Mouse (Mus musculus) liver, embryonic 15.5 days (tissue): ENCODE data around the gene Mindy4. TPM values are rescaled to one million over a fixed set of nuclear protein-coding genes. Genes with fewer than 3 reads are reported as not detected.

ENCODE experiments used
- ATAC-seq: fragments of 200-750 bp; cut with Nextera tagmentation; 2 replicates; pipeline ENCODE4 v1.8.0; 2017; ENCODE audit warnings: moderate number of reproducible peaks, mild to moderate bottlenecking, moderate library complexity; ENCODE audit not compliant: insufficient read depth
- H3K27ac ChIP-seq: fragments of 300-500 bp; sonication (generic); replicated peaks from 2 replicates; pipeline ENCODE4 v1.5.1; 2015; ENCODE audit warnings: mild to moderate bottlenecking, inconsistent platforms
- H3K27me3 ChIP-seq: fragments of 300-500 bp; sonication (generic); 2 replicates; pipeline ENCODE4 v1.6.1; 2015; ENCODE audit warnings: mild to moderate bottlenecking, inconsistent platforms
- H3K36me3 ChIP-seq: fragments of 300-500 bp; sonication (generic); replicated peaks from 2 replicates; pipeline ENCODE4 v1.6.1; 2015; ENCODE audit warnings: moderate library complexity, mild to moderate bottlenecking, inconsistent platforms
- H3K4me1 ChIP-seq: fragments of 300-500 bp; sonication (generic); replicated peaks from 2 replicates; pipeline ENCODE4 v1.6.1; 2015; ENCODE audit warnings: inconsistent platforms
- H3K4me2 ChIP-seq: fragments of 300-500 bp; sonication (generic); 2 replicates; pipeline ENCODE4 v1.6.1; 2015; ENCODE audit warnings: moderate library complexity, mild to moderate bottlenecking, inconsistent platforms
- H3K4me3 ChIP-seq: fragments of 300-500 bp; sonication (generic); replicated peaks from 2 replicates; pipeline ENCODE4 v1.5.1; 2015; ENCODE audit warnings: mild to moderate bottlenecking, inconsistent platforms
- H3K9ac ChIP-seq: fragments of 300-500 bp; sonication (generic); 2 replicates; pipeline ENCODE4 v1.6.1; 2015; ENCODE audit warnings: moderate library complexity, mild to moderate bottlenecking, inconsistent platforms
- H3K9me3 ChIP-seq: fragments of 300-500 bp; sonication (generic); replicated peaks from 2 replicates; pipeline ENCODE4 v1.6.1; 2016; ENCODE audit warnings: inconsistent platforms
- WGBS: fragments of 180-500 bp; shearing (Covaris S2); methylation state at CpG from one replicate; pipeline ENCODE4 v1.1.7; 2015; ENCODE audit warnings: mixed read lengths; ENCODE audit not compliant: insufficient replicate concordance; 5-methylcytosine and 5-hydroxymethylcytosine counted together
- polyA plus RNA-seq: library from polyadenylated mRNA; unstranded; fragments of >200 nt; fragmentation: Nextera tagmentation; extraction: Ambion mirVana; gene quantifications from 2 replicates; pipeline ENCODE4 v1.2.1, GENCODE M21; 2015

The Mindy4 gene
- polyA plus RNA-seq, 1 experiment from 2014 or later = 1.3 TPM

GRCm38 (mm10) chr6:55278520-55278919 is 75.3 kb downstream of the Mindy4 start:
- WGBS = 52% methylated on average over 4 of the region's 4 CpGs
- Histone ChIP-seq H3K36me3 (no peaks in the 10 kb centered on the region), H3K4me2 (no peak overlapping the region), H3K4me3 (no peak overlapping the region), H3K27ac (no peak overlapping the region), H3K27me3 (no peaks in the 10 kb centered on the region), H3K9ac (no peak overlapping the region), H3K9me3 (peaks cover 6% of the 10 kb centered on the region; the same call in 1 of the 2 replicates), H3K4me1 (peaks cover 58% of the 10 kb centered on the region)
- peak; percentile 37; the same call in 1 of the 2 replicates for ATAC-seq

- no peaks in the 10 kb centered on the region for H3K36me3 ChIP-seq
- H3K4me2 ChIP-seq = no peak overlapping the region
- H3K27ac ChIP-seq = no peak overlapping the region
- 77% methylated on average over 8 of the region's 8 CpGs for WGBS
- H3K27me3 ChIP-seq = no peaks in the 10 kb centered on the region
- no peak overlapping the region for H3K9ac ChIP-seq
- H3K4me3 ChIP-seq = no peak overlapping the region
- ATAC-seq = no peak
- H3K9me3 ChIP-seq = peaks cover 6% of the 10 kb centered on the region; the same call in 1 of the 2 replicates
- H3K4me1 ChIP-seq = peaks cover 44% of the 10 kb centered on the region
Measured at GRCm38 (mm10) chr6:55280979-55281378, 77.8 kb downstream of the Mindy4 start.

- WGBS = 44% methylated on average over 7 of the region's 7 CpGs
- no peaks in the 10 kb centered on the region for H3K36me3 ChIP-seq
- no peak overlapping the region for H3K4me3 ChIP-seq
- no peak overlapping the region for H3K9ac ChIP-seq
- peaks cover 37% of the 10 kb centered on the region for H3K4me1 ChIP-seq
- H3K9me3 ChIP-seq = peaks cover 6% of the 10 kb centered on the region; the same call in 1 of the 2 replicates
- ATAC-seq = no peak
- no peak overlapping the region for H3K4me2 ChIP-seq
- H3K27ac ChIP-seq = no peak overlapping the region
- H3K27me3 ChIP-seq = no peaks in the 10 kb centered on the region
Measured at GRCm38 (mm10) chr6:55281687-55282086, 78.5 kb downstream of the Mindy4 start.

GRCm38 (mm10) chr6:55282348-55282747 is 79.2 kb downstream of the Mindy4 start:
- 67% methylated on average over 8 of the region's 8 CpGs for WGBS
- Histone ChIP-seq H3K27me3 (no peaks in the 10 kb centered on the region), H3K27ac (no peak overlapping the region), H3K9me3 (peaks cover 6% of the 10 kb centered on the region; the same call in 1 of the 2 replicates), H3K4me3 (no peak overlapping the region), H3K36me3 (no peaks in the 10 kb centered on the region), H3K4me2 (no peak overlapping the region), H3K9ac (no peak overlapping the region), H3K4me1 (peaks cover 32% of the 10 kb centered on the region)
- ATAC-seq = no peak

GRCm38 (mm10) chr6:55285218-55285617 is 82.0 kb downstream of the Mindy4 start:
- peaks cover 6% of the 10 kb centered on the region; the same call in 1 of the 2 replicates for H3K9me3 ChIP-seq
- H3K27ac ChIP-seq = no peak overlapping the region
- no peak overlapping the region for H3K9ac ChIP-seq
- no peak overlapping the region for H3K4me3 ChIP-seq
- H3K4me2 ChIP-seq = no peak overlapping the region
- no peak for ATAC-seq
- 0 out of 2 replicates have a peak, but pooled peaks cover 7% of the 10 kb centered on the region for H3K4me1 ChIP-seq
- 56% methylated on average over 5 of the region's 5 CpGs for WGBS
- H3K27me3 ChIP-seq = no peaks in the 10 kb centered on the region
- H3K36me3 ChIP-seq = no peaks in the 10 kb centered on the region

- H3K9ac ChIP-seq = no peak overlapping the region
- H3K9me3 ChIP-seq = peaks cover 4% of the 10 kb centered on the region; the same call in 1 of the 2 replicates
- no peak overlapping the region for H3K4me3 ChIP-seq
- no peaks in the 10 kb centered on the region for H3K27me3 ChIP-seq
- H3K36me3 ChIP-seq = no peaks in the 10 kb centered on the region
- no peak overlapping the region for H3K4me2 ChIP-seq
- peaks cover 12% of the 10 kb centered on the region for H3K4me1 ChIP-seq
- 71% methylated on average over 5 of the region's 5 CpGs for WGBS
- H3K27ac ChIP-seq = no peak overlapping the region
- no peak for ATAC-seq
Measured at GRCm38 (mm10) chr6:55288007-55288602, 84.9 kb downstream of the Mindy4 start.

- H3K9ac ChIP-seq = no peak overlapping the region
- H3K4me1 ChIP-seq = peaks cover 20% of the 10 kb centered on the region
- no peak overlapping the region for H3K4me2 ChIP-seq
- no peaks in the 10 kb centered on the region for H3K27me3 ChIP-seq
- H3K4me3 ChIP-seq = no peak overlapping the region
- H3K9me3 ChIP-seq = no peaks in the 10 kb centered on the region
- H3K36me3 ChIP-seq = no peaks in the 10 kb centered on the region
- H3K27ac ChIP-seq = no peak overlapping the region
- 44% methylated on average over 19 of the region's 19 CpGs for WGBS
- no peak for ATAC-seq
Measured at GRCm38 (mm10) chr6:55294549-55295131, 91.5 kb downstream of the Mindy4 start.

- peaks cover 26% of the 10 kb centered on the region for H3K4me1 ChIP-seq
- no peaks in the 10 kb centered on the region for H3K27me3 ChIP-seq
- ATAC-seq = no peak
- H3K9me3 ChIP-seq = no peaks in the 10 kb centered on the region
- H3K4me3 ChIP-seq = no peak overlapping the region
- no peak overlapping the region for H3K4me2 ChIP-seq
- no peaks in the 10 kb centered on the region for H3K36me3 ChIP-seq
- H3K27ac ChIP-seq = no peak overlapping the region
- WGBS = 79% methylated on average over 1 of the region's 1 CpGs
- H3K9ac ChIP-seq = no peak overlapping the region
Measured at GRCm38 (mm10) chr6:55295325-55295724, 92.1 kb downstream of the Mindy4 start.

GRCm38 (mm10) chr6:55299482-55299881 is 96.3 kb downstream of the Mindy4 start:
- no peak overlapping the region for H3K4me3 ChIP-seq
- H3K27ac ChIP-seq = peak overlapping the region; percentile 10; the same call in 1 of the 2 replicates
- H3K4me2 ChIP-seq = no peak overlapping the region
- ATAC-seq = peak; percentile 67
- H3K9me3 ChIP-seq = no peaks in the 10 kb centered on the region
- WGBS = 23% methylated on average over 8 of the region's 8 CpGs
- H3K27me3 ChIP-seq = no peaks in the 10 kb centered on the region
- H3K9ac ChIP-seq = no peak overlapping the region
- no peaks in the 10 kb centered on the region for H3K36me3 ChIP-seq
- H3K4me1 ChIP-seq = peaks cover 32% of the 10 kb centered on the region

GRCm38 (mm10) chr6:55299917-55300316 is 96.7 kb downstream of the Mindy4 start:
- Histone ChIP-seq H3K27ac (peak overlapping the region; percentile 10; the same call in 1 of the 2 replicates), H3K36me3 (no peaks in the 10 kb centered on the region)
- ATAC-seq = no peak

GRCm38 (mm10) chr6:55300704-55301103 is 97.5 kb downstream of the Mindy4 start:
- Histone ChIP-seq H3K9ac (no peak overlapping the region), H3K4me3 (no peak overlapping the region), H3K9me3 (no peaks in the 10 kb centered on the region), H3K27ac (no peak overlapping the region), H3K27me3 (no peaks in the 10 kb centered on the region), H3K36me3 (no peaks in the 10 kb centered on the region), H3K4me2 (no peak overlapping the region), H3K4me1 (peaks cover 32% of the 10 kb centered on the region)
- WGBS = 49% methylated on average over 11 of the region's 11 CpGs
- no peak for ATAC-seq

More at GRCm38 (mm10) chr6:55299917-55300316, 96.7 kb downstream of the Mindy4 start:
- no peak overlapping the region for H3K4me3 ChIP-seq
- H3K9ac ChIP-seq = no peak overlapping the region
- WGBS = 89% methylated on average over 2 of the region's 2 CpGs
- no peaks in the 10 kb centered on the region for H3K9me3 ChIP-seq
- H3K4me2 ChIP-seq = no peak overlapping the region
- peaks cover 32% of the 10 kb centered on the region for H3K4me1 ChIP-seq
- no peaks in the 10 kb centered on the region for H3K27me3 ChIP-seq
